Mouse (Mus musculus) A20 (cell line): ENCODE measurements around the gene Zmiz1.

ENCODE experiments used
- DNase-seq: peaks from one replicate; pipeline ENCODE4 v3.0.0-alpha.2; 2011; ENCODE audit warnings: low read depth, low spot score

Zmiz1 gene

DNA sequence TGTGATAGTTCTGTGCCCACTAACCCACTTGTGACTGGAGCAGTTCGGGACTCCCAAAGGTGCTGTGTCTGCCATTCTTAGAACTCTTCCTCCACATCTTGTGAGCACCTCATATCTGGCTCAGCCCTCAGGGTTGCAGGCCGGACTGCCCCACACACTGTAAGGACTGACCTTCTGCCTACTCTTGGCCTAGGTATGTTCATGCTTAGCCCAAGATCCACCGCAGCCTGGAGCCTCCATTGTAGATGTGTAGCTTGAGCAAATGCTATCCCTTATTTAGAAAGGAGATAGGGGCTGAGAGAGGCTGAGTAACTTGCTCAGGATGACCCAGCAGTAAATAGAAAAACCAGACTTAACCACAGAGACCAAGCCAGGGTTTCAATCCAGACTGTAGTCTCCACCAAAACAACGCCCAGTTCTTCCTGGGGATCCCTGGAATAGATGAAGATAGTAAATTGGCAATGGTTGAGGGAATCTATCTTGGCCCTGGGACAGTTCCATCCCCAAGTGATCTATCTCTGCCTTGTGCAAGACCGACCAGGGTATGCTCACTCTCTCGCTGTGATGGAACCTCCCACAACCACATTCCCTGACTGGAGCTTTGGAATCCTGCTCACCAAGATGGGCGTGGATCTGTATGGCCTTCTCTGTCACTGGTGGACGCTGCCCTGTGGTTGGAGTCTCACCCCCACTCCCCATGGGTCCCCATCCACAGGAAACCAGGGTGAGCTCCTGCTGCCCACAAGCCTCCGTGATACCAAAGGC is 74.8 kb downstream of the Zmiz1 start:
- no peak for DNase-seq

DNA sequence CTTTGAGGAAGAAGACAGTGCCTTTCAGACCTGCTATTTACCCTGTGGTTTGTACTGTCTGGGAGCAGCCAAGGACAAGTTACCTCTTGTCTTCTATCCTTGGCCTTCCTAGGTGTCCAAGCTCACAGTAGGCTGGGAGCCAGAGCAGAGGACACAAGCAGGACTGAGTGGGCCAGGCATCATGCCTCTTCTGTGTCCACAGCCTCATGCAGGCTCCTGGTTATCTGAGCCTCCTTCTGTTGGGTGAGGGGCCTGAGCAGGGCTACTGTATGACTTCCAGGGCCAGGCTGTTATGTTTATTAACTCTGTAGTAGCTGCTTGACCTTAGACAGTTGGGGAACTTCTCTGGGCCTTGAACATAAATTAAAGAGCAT is 75.4 kb downstream of the Zmiz1 start:
- no peak for DNase-seq

- DNase-seq: no peak
These were observed 76.1 kb downstream of the Zmiz1 start for GRCm38 (mm10) chr14:25534918-25535582.

- DNase-seq: no peak
These were observed 76.6 kb downstream of the Zmiz1 start for GRCm38 (mm10) chr14:25535583-25535943.

GRCm38 (mm10) chr14:25536476-25536875 is 77.5 kb downstream of the Zmiz1 start:
- no peak for DNase-seq

GRCm38 (mm10) chr14:25537351-25537750 is 78.4 kb downstream of the Zmiz1 start:
- no peak for DNase-seq

DNA sequence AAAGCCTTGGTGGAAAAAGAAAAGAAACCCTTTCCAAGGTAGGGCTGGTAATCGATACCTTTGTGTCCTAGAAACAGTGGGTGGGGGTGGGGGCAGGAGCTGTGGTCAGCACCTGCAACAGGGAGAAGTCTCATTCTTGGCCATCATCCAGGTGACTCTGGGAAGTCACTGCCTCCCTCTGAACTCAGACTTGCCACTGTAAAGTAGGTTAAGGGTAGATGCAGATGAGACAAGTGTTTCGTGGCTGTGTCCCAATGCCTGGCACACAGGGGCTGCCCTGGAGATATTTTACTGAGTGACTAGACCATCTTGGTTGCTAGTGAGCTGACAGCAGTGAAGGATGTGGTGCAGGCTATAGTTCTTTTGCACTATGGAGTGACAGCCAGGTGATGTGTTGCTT is 79.5 kb downstream of the Zmiz1 start:
- no peak for DNase-seq

- DNase-seq: no peak
These were observed 80.6 kb downstream of the Zmiz1 start for GRCm38 (mm10) chr14:25539493-25540116.

GRCm38 (mm10) chr14:25540172-25540571 is 81.2 kb downstream of the Zmiz1 start:
- no peak for DNase-seq

DNA sequence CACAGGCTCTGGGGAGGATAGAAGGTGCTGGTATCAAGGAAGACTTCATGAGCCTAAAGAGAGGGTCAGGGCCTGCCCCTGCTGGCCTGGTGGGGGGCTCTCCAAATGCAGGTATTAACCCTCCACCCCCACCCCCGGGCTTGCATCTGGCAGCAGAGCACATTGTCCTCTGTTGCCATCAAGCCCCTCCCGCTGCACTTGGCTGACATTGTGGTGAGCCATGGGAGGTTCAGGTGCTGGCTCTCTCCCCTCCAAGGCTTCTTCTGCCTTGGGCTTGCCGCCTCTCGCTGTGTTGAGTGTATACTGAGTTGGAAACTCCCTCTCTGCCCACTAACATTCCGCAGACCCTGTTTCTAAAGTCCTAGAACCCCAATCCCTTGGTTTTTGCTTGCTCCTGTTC is 82.2 kb downstream of the Zmiz1 start:
- DNase-seq: no peak

GRCm38 (mm10) chr14:25543098-25543497 is 84.1 kb downstream of the Zmiz1 start:
- no peak for DNase-seq

DNA sequence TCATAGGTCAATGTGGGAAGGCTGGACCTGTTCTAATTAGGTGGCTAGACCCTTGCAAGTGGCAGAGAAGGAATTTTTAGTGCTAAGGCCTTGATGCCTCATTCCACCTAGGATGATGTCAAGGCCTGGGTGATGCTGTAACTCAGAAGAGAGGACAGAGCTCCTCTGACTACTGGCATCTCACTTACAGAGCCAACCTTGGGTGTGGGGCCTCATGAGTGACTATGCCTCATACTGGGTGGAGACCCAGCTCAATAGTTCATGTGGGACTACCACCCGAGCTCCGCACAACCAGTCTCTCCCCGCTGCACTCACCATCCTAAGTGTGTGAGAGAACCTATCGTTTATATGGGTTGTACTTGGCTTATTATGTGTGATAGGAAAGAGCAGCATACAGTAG is 84.9 kb downstream of the Zmiz1 start:
- no peak for DNase-seq

GRCm38 (mm10) chr14:25546852-25547621 is 88.1 kb downstream of the Zmiz1 start:
- no peak for DNase-seq

GRCm38 (mm10) chr14:25547882-25548281 is 88.9 kb downstream of the Zmiz1 start:
- DNase-seq: no peak

DNA sequence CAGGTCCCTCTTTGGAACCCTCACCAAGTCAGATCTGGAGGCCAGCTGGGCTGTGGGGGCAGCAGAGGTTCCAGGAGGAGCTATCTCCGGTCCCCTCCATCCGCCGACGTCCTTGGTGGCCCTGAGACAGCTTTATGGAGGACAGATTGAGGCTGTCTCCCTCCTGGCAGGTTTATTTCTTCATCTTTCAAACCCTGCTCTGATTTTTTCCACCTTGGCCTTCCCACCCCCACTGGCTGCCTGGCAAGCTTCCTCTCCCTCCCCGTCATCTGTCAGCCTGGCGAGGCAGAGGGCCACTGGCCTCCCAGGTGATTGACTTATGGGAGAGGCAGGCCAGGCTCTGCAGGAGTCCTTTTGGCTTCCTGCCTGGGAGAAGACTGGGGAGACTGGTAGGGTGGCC is 89.7 kb downstream of the Zmiz1 start:
- DNase-seq: no peak

DNA sequence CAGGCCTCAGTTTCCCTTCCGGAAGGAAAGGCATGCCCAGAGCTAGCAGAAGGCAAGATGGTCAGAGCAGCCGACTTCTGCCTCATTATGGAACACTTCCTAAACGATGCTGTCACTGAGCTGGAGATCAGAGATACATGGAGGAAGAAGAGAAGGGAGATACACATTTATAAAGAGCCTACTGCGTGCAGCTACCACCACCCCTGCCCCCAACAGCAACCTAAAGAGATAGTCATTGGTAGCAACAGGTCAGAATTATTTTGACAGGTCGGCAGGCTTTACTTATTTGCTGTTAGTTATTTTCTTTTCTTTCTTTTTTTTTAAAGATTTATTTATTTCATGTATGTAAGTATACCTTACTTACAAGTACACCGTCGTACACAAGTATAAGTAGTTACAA is 90.1 kb downstream of the Zmiz1 start:
- no peak for DNase-seq

DNA sequence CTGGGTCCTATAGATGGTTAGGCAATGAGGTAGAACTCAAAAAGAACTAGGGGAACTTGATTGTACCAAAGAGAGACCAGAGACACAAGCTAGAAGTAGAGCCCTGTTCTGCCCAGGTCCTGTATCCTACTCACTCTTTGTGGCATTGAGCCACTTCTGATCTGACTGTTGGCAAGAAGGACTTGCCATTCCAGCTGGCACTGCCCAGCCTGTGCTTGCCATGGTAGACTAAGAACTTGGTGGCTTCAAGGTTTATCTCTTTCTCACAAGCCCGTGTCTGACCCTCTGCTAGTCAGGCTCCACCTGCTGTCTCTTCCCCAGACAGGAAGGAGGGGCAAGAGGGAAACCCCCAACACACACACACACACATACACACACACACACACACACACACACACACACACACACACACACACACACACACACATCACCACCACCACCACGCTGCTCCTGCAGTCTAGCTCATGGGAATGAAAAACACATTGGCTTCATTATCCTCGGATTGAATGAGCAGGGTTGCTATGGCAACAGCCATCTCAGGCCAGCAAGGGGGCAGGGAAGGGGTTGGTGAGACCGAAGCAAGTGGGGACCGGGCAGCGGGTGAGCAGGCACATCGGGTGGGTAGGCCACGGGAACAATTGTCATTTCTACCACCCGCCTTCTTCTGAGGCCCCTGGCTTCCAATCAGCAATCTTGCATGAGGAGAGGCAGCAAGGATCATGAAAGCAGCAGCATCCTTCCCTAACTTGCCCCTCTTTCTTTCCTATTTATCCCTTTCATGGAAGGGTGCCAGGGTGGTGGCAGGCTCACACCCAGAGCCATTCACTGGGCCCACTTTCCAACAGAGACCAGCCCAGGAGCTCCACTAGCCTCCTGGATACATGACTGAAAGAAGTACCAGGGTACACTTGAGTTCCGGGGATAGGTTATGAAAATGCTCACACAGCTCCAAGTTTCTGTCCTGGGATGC is 91.2 kb downstream of the Zmiz1 start:
- DNase-seq: no peak

DNA sequence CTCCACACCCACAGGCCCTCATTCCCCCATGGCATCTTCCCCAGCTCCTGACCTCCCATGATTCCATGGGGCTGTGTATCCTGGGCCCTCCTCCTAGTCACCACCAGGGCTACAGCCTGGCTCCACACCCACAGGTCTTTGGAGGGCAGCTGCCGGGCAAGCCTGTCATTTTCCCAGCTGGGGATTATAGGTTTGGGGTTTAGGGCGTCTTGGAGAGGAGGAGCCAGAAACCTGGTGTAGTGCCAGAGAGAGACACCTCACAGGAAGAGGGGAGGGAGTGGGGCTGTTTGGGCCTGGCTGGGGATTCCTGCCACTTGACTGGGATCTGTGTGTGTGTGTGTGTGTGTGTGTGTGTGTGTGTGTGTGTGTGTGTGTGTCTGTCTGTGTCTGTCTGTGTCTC is 92.7 kb downstream of the Zmiz1 start:
- no peak for DNase-seq

- DNase-seq: no peak
These were observed 94.4 kb downstream of the Zmiz1 start for GRCm38 (mm10) chr14:25553382-25553781.

GRCm38 (mm10) chr14:25554781-25555180 is 95.8 kb downstream of the Zmiz1 start:
- DNase-seq: no peak

DNA sequence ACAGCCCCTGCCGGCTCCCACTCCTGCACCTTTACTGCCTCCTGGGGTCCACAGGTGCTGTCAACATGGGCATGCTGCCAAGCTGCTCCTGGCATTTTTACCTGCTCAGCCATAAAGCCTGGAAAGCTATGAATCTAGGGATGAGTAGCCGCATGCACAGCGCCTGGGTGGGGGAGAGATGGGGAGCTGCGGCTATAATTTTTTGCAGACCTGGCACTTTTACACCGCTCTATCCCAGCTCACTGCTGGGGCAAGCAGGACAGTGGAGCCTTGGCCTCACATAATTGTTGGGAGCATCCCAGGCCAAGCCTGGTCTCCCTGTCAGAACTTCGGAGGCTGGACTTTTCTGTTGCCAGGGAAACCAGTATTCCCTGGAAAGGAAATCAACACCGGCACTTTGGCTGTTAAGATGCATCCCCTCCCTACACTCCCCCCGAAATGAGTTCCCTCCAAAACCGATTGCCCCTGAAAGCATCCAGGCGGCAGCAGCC is 96.4 kb downstream of the Zmiz1 start:
- DNase-seq: no peak
